Mouse (Mus musculus): Measurements from ENCODE around the gene Hist1h1d.
"Not testable (repeated sequence)": the region's sequence is repeated elsewhere in the genome, so short reads cannot be mapped to it uniquely, and the experiment has no call there.

GRCm38 (mm10) chr13:23570261-23571021 lies 17.4 kb downstream of the Hist1h1d start:
- TF ChIP-seq POLR2A (IDR thresholded peaks at IDR 0.05; ENCODE audit: borderline replicate concordance, extremely low read depth, insufficient read depth, insufficient read length, poor library complexity, severe bottlenecking); CTCF (IDR thresholded peaks at IDR 0.05; ENCODE audit: borderline replicate concordance, extremely low read depth, insufficient read depth, insufficient read length): not testable (repeated sequence)

Measured in brain, embryonic 14.5 days (tissue).